Mouse (Mus musculus): ENCODE data around the gene Bcl11b.

DNA sequence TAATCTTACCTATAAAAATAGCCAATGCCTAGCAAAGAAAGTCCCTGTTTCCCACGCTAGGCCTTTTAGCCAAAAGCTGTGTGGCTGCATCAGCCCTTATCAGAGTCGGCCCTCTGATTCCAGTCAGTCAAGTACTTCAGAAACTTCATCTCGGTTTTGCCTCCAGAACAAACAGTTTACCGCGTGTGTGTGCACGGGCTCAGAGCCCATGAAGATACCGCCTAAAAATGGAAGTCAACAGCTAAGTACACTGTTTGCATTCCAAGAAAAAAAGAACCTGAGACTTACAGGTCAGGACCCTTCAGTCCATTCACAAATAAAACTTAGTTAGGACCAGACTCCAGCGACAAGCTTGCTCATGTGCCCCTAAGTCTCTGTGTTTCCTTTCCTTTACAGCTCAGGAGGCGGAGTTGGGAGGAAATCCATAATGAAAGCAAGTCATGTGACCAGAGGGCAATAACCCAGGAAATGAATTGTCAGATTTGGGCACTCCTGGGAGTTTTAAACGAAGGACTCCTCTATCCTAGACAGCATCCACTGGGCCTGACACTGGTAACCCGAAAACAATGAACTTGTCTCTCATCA, 29.8 kb downstream of the Bcl11b start:
- TF ChIP-seq POLR2A (IDR thresholded peaks at IDR 0.05; ENCODE audit: borderline replicate concordance, control insufficient read depth, low read depth, low read length) (no peak), CTCF (IDR thresholded peaks at IDR 0.05; ENCODE audit: control insufficient read depth, insufficient read depth, low read length) (no peak)
